Mouse (Mus musculus): Measurements from ENCODE around the gene Hrc.

- TF ChIP-seq CTCF (conservative IDR thresholded peaks at IDR 0.05; ENCODE audit: low read length) (peak; percentile 81), NANOG (IDR thresholded peaks at IDR 0.05; ENCODE audit: borderline replicate concordance, low read length) (no peak)
Measured at GRCm38 (mm10) chr7:45343543-45343942, 8.5 kb downstream of the Hrc start.

All from E14TG2a.4 (cell line).